8 mouse cellular contexts compared by ENCODE assay signal in the genomic region with DNA sequence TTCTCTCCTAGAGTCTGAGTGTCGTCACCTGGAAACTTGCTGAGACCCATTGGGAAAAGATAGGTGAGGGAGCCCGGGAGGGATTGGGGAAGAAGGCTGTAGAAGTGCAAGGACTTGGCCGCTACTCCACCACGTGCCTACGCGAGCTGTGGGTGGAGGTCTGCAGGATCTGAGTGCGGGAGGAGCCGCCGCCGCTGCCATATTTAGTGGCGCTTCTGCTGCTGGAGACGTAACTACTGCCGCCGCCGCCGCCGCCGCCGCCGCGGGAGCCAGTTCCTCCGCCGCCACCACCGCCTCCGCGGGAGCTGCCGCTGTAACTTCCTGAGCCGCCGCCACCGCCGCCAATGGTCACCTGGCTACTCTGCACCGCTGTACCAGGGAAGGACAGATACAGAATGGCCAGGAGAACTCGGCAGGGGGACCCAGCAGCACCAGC. TPM values are rescaled to one million over a fixed set of nuclear protein-coding genes. Genes with fewer than 3 reads are reported as not detected.
A peak's percentile ranks its signal among the peaks of the same experiment; 100 is the strongest.
DNase-seq lines count a peak whose midpoint lies in the region; ATAC-seq and TF ChIP-seq lines count a peak whose summit lies in the region.

No protein-coding gene starts in this region.

- DNase-seq in A20 (ENCODE audit: low read depth, low spot score) (peak; percentile 24), ES-CJ7 (ENCODE audit: low read depth, low spot score) (peak; percentile 37)
- DNase-seq in left cerebral cortex, adult 18-20 months (ENCODE audit: low spot score in 2 of 2) = peak; percentile 52 to 76
- peak; percentile 14 for DNase-seq in lung, postnatal 25 days (ENCODE audit: low spot score)
- peak; percentile 76 for DNase-seq in right cerebral cortex, adult 18-20 months
- no peak for DNase-seq in c-Kit-positive CD71-positive TER-119-positive erythroid progenitor cells, embryonic 14.5 days (ENCODE audit: low spot score)

- 0 out of 2 replicates have a peak, but pooled peaks have one; percentile 26 for ATAC-seq in hindbrain, embryonic 12.5 days (ENCODE audit: low FRiP score)

- peak overlapping the region; percentile 48 for H3K4me3 ChIP-seq in embryonic fibroblast, embryonic 13.5 days (ENCODE audit: insufficient read depth, low read length)
- peak overlapping the region; percentile 41 for H3K4me3 ChIP-seq in hindbrain, embryonic 12.5 days

- H3K9ac ChIP-seq in hindbrain, embryonic 12.5 days = peak overlapping the region; percentile 63

- no peaks in the 10 kb centered on the region for H3K36me3 ChIP-seq in hindbrain, embryonic 12.5 days

- 1% methylated on average over 31 of the region's 33 CpGs for WGBS in hindbrain, embryonic 12.5 days

- 0 out of 2 replicates have a peak, but pooled peaks cover 2% of the 10 kb centered on the region for H3K4me1 ChIP-seq in embryonic fibroblast, embryonic 13.5 days (ENCODE audit: control insufficient read depth, insufficient read depth, low read length)
- H3K4me1 ChIP-seq in hindbrain, embryonic 12.5 days = peaks cover 23% of the 10 kb centered on the region

- H3K27me3 ChIP-seq in hindbrain, embryonic 12.5 days = peaks cover 59% of the 10 kb centered on the region

- no peak overlapping the region for H3K27ac ChIP-seq in embryonic fibroblast, embryonic 13.5 days (ENCODE audit: insufficient read depth, low read length)
- no peak overlapping the region for H3K27ac ChIP-seq in hindbrain, embryonic 12.5 days

- no peak for TF ChIP-seq POLR2A in embryonic fibroblast, embryonic 13.5 days (IDR thresholded peaks at IDR 0.05; ENCODE audit: low read depth, low read length)

- H3K9me3 ChIP-seq in hindbrain, embryonic 12.5 days (replicated peaks) = no peaks in the 10 kb centered on the region

- no peak for TF ChIP-seq CTCF in embryonic fibroblast, embryonic 13.5 days (IDR thresholded peaks at IDR 0.05; ENCODE audit: borderline replicate concordance, insufficient read depth, low read length)

- H3K4me2 ChIP-seq in hindbrain, embryonic 12.5 days (replicated peaks) = peak overlapping the region; percentile 78

RNA-seq across cellular contexts. Expression of gene Krt1, which starts 9.2 kb away (rescaled TPM):
- not detected in 2 replicates for polyA plus RNA-seq in embryonic fibroblast, embryonic 13.5 days (2011; ENCODE audit: insufficient read length, low read depth, missing spikeins)
- polyA plus RNA-seq in hindbrain, embryonic 12.5 days (2016; fragmentation: Nextera tagmentation; extraction: Ambion mirVana) = 4.2 and 4.4 TPM in 2 replicates
- 1 to 10 TPM; 1.7 to 2.6 TPM for total RNA-seq in left cerebral cortex, adult 18-20 months (2021)

RNA-seq across cellular contexts. Expression of gene Krt77, which starts 9.8 kb away (rescaled TPM):
- polyA plus RNA-seq in embryonic fibroblast, embryonic 13.5 days (2011; ENCODE audit: insufficient read length, low read depth, missing spikeins) = not detected in 2 replicates
- polyA plus RNA-seq in hindbrain, embryonic 12.5 days (2016; fragmentation: Nextera tagmentation; extraction: Ambion mirVana) = not detected in 2 replicates
- 10 to 100 TPM; 13.4 to 16.9 TPM for total RNA-seq in left cerebral cortex, adult 18-20 months (2021)

RNA-seq across cellular contexts. Expression of gene Krt76, which starts 33.0 kb away (rescaled TPM):
- polyA plus RNA-seq in embryonic fibroblast, embryonic 13.5 days (2011; ENCODE audit: insufficient read length, low read depth, missing spikeins) = not detected in 2 replicates
- not detected in 2 replicates for polyA plus RNA-seq in hindbrain, embryonic 12.5 days (2016; fragmentation: Nextera tagmentation; extraction: Ambion mirVana)
- total RNA-seq in left cerebral cortex, adult 18-20 months (2021) = not detected

RNA-seq across cellular contexts. Expression of gene Krt2, which starts 41.8 kb away (rescaled TPM):
- not detected in 2 replicates for polyA plus RNA-seq in embryonic fibroblast, embryonic 13.5 days (2011; ENCODE audit: insufficient read length, low read depth, missing spikeins)
- not detected in 2 replicates for polyA plus RNA-seq in hindbrain, embryonic 12.5 days (2016; fragmentation: Nextera tagmentation; extraction: Ambion mirVana)
- under 1 TPM; 0.28 to 0.67 TPM for total RNA-seq in left cerebral cortex, adult 18-20 months (2021)

RNA-seq across cellular contexts. Expression of gene Krt73, which starts 57.6 kb away (rescaled TPM):
- polyA plus RNA-seq in embryonic fibroblast, embryonic 13.5 days (2011; ENCODE audit: insufficient read length, low read depth, missing spikeins) = not detected in 2 replicates
- 0.57 and 0.65 TPM in 2 replicates for polyA plus RNA-seq in hindbrain, embryonic 12.5 days (2016; fragmentation: Nextera tagmentation; extraction: Ambion mirVana)
- 1 to 10 TPM; 1.7 TPM for total RNA-seq in left cerebral cortex, adult 18-20 months (2021)
